Mouse (Mus musculus) urinary bladder, postnatal 36 days (tissue): ENCODE measurements at regions not wholly inside any gene's neighbourhood (a gene's known extent, or its start where the extent isn't known, plus 50 kb on each side); places are given as distances from the start of the nearest gene placed in this dataset.

Experiments used
- DNase-seq, 2 experiments: peaks; one replicate each; pipeline ENCODE4 v3.0.0; 2022; ENCODE audit warnings: low spot score in 2 of 2, mixed read lengths in 1 of 2

GRCm38 (mm10) chr17:88337649-88338404 is 102.7 kb upstream of the Foxn2 start:
- DNase-seq: no peak

GRCm38 (mm10) chr17:88341141-88341540 is 99.4 kb upstream of the Foxn2 start:
- no peak for DNase-seq

GRCm38 (mm10) chr17:88341599-88341998 is 98.9 kb upstream of the Foxn2 start:
- DNase-seq: no peak

- no peak for DNase-seq
Measured at GRCm38 (mm10) chr17:88343091-88343783, 97.3 kb upstream of the Foxn2 start.

GRCm38 (mm10) chr17:88345433-88345832 is 95.1 kb upstream of the Foxn2 start:
- no peak for DNase-seq

- DNase-seq: no peak
Measured at GRCm38 (mm10) chr17:88346896-88347295, 93.6 kb upstream of the Foxn2 start.

- no peak for DNase-seq
Measured at GRCm38 (mm10) chr17:88349825-88350460, 90.6 kb upstream of the Foxn2 start.

- no peak for DNase-seq
Measured at GRCm38 (mm10) chr17:88350986-88351385, 89.5 kb upstream of the Foxn2 start.

- no peak for DNase-seq
Measured at GRCm38 (mm10) chr17:88352960-88353359, 87.6 kb upstream of the Foxn2 start.

GRCm38 (mm10) chr17:88361161-88361560 is 79.3 kb upstream of the Foxn2 start:
- DNase-seq: no peak

GRCm38 (mm10) chr17:88362404-88362803 is 78.1 kb upstream of the Foxn2 start:
- DNase-seq: no peak

GRCm38 (mm10) chr17:88367876-88368275 is 72.6 kb upstream of the Foxn2 start:
- DNase-seq: no peak

- no peak for DNase-seq
Measured at GRCm38 (mm10) chr17:88369971-88370370, 70.5 kb upstream of the Foxn2 start.

- peak in 1 of 2 experiments; percentile 10 for DNase-seq
Measured at GRCm38 (mm10) chr17:88370676-88371075, 69.8 kb upstream of the Foxn2 start.

- no peak for DNase-seq
Measured at GRCm38 (mm10) chr17:88378505-88378904, 62.0 kb upstream of the Foxn2 start.

- DNase-seq: no peak
Measured at GRCm38 (mm10) chr17:88379389-88379788, 61.1 kb upstream of the Foxn2 start.

GRCm38 (mm10) chr17:88381106-88381505 is 59.4 kb upstream of the Foxn2 start:
- no peak for DNase-seq

- DNase-seq: no peak
Measured at GRCm38 (mm10) chr17:88383447-88383846, 57.1 kb upstream of the Foxn2 start.

- no peak for DNase-seq
Measured at GRCm38 (mm10) chr17:88388441-88388951, 52.0 kb upstream of the Foxn2 start.

GRCm38 (mm10) chr17:88389668-88390461 is 50.6 kb upstream of the Foxn2 start:
- DNase-seq: no peak
